Mouse (Mus musculus): Measurements from ENCODE around the gene Ccr10. TPM values are rescaled to one million over a fixed set of nuclear protein-coding genes. Genes with fewer than 3 reads are reported as not detected.

The Ccr10 gene
- not detected in 2 replicates for total RNA-seq (2012; rRNA removed)
- polyA plus RNA-seq (2012; ENCODE audit: insufficient read depth in 1 of 2, insufficient read length in 2 of 2, low read depth in 1 of 2, low replicate concordance in 2 of 2, missing spikeins in 1 of 2) = not detected

GRCm38 (mm10) chr11:101174851-101175628 lies at the start of gene Ccr10:
TSS of gene Ccr10 (minus strand) at chr11:101175443.
- Histone ChIP-seq H3K4me1 (ENCODE audit: control insufficient read depth in 1 of 2, insufficient read depth in 2 of 2, low read length in 2 of 2) (peaks cover 0 to 17% of the 10 kb centered on the region in 2 experiments; a peak in 2 of 4 replicates), H3K9ac (ENCODE audit: control insufficient read depth, low read depth, low read length, poor library complexity, severe bottlenecking) (no peak within 1 kb of the TSS), H3K9me3 (replicated peaks; ENCODE audit: insufficient read depth, low read length) (no peaks in the 10 kb centered on the region), H3K4me3 (ENCODE audit: control insufficient read depth in 1 of 2, insufficient read depth in 1 of 2, low read depth in 2 of 2, low read length in 2 of 2) (no peak within 1 kb of the TSS), H3K79me2 (ENCODE audit: control insufficient read depth, insufficient read depth, low read length, poor library complexity) (no peaks in the 10 kb centered on the region; the same call in 1 of the 2 replicates), H3K27me3 (ENCODE audit: control insufficient read depth in 1 of 2, insufficient read depth in 2 of 2, low read length in 2 of 2) (peaks cover 0 to 4% of the 10 kb centered on the region in 2 experiments; a peak in 1 of 4 replicates), H3K36me3 (ENCODE audit: control insufficient read depth in 1 of 2, insufficient read depth in 2 of 2, low read length in 2 of 2) (peaks cover 0 to 6% of the 10 kb centered on the region in 2 experiments; a peak in 2 of 4 replicates), H3K27ac (ENCODE audit: control insufficient read depth, low read depth, low read length) (no peak within 1 kb of the TSS)
- no peak for DNase-seq (ENCODE audit: low read depth, low spot score)
- TF ChIP-seq MAFK (IDR thresholded peaks at IDR 0.05; ENCODE audit: borderline replicate concordance, low read depth, low read length) (no peak), RCOR1 (IDR thresholded peaks at IDR 0.05; ENCODE audit: low read depth, low read length) (0 out of 2 replicates have a peak, but pooled peaks have one; percentile 37), SMC3 (IDR thresholded peaks at IDR 0.05; ENCODE audit: low read depth, low read length) (peak; percentile 31), BHLHE40 (IDR thresholded peaks at IDR 0.05; ENCODE audit: borderline replicate concordance, low read depth, low read length) (no peak), MYC (IDR thresholded peaks at IDR 0.05; ENCODE audit: low read depth, low read length) (no peak), CHD2 (IDR thresholded peaks at IDR 0.05; ENCODE audit: low read length) (no peak), MAX (IDR thresholded peaks at IDR 0.05; ENCODE audit: low read length) (no peak), ETS1 (IDR thresholded peaks at IDR 0.05; ENCODE audit: low read depth, low read length) (no peak), CTCF (IDR thresholded peaks at IDR 0.05 in 2 of 3, conservative IDR thresholded peaks at IDR 0.05 in 1 of 3; ENCODE audit: control insufficient read depth in 1 of 3, insufficient read depth in 1 of 3, low read depth in 2 of 3, low read length in 3 of 3, poor library complexity in 1 of 3, severe bottlenecking in 1 of 3) (peak in 2 of 3 experiments; percentile 2 to 31; a peak in 2 of 6 replicates), KAT2A (conservative IDR thresholded peaks at IDR 0.05; ENCODE audit: low read depth, low read length) (no peak)

GRCm38 (mm10) chr11:101224337-101224736 lies 49.1 kb upstream of the Ccr10 start:
- no peak for DNase-seq (ENCODE audit: low read depth, low spot score)
- no peak for TF ChIP-seq MYB (IDR thresholded peaks at IDR 0.05; ENCODE audit: low read depth, low read length)
- no peak for TF ChIP-seq ETS1 (IDR thresholded peaks at IDR 0.05; ENCODE audit: low read depth, low read length)
- TF ChIP-seq ZC3H11A (IDR thresholded peaks at IDR 0.05; ENCODE audit: low read depth, low read length) = no peak
- TF ChIP-seq ZNF384 (IDR thresholded peaks at IDR 0.05; ENCODE audit: low read depth, low read length) = no peak
- TF ChIP-seq SIN3A (IDR thresholded peaks at IDR 0.05; ENCODE audit: low read length) = no peak
- TF ChIP-seq NRF1 (IDR thresholded peaks at IDR 0.05; ENCODE audit: insufficient read depth, low read depth, low read length, poor library complexity, severe bottlenecking) = no peak
- no peak for TF ChIP-seq TBP (IDR thresholded peaks at IDR 0.05; ENCODE audit: low read depth, low read length)
- TF ChIP-seq RCOR1 (IDR thresholded peaks at IDR 0.05; ENCODE audit: low read depth, low read length) = no peak
- TF ChIP-seq MAFK (IDR thresholded peaks at IDR 0.05; ENCODE audit: borderline replicate concordance, low read depth, low read length) = no peak
- TF ChIP-seq CHD1 (IDR thresholded peaks at IDR 0.05; ENCODE audit: low read depth, low read length) = no peak
- no peak for TF ChIP-seq MEF2A (IDR thresholded peaks at IDR 0.05; ENCODE audit: extremely low read depth, insufficient replicate concordance, low read depth, low read length, poor library complexity, severe bottlenecking)
- Histone ChIP-seq H3K9ac (ENCODE audit: control insufficient read depth, low read depth, low read length, poor library complexity, severe bottlenecking) (no peak overlapping the region), H3K4me3 (ENCODE audit: control insufficient read depth in 1 of 2, insufficient read depth in 1 of 2, low read depth in 2 of 2, low read length in 2 of 2) (no peak overlapping the region), H3K36me3 (ENCODE audit: control insufficient read depth in 1 of 2, insufficient read depth in 2 of 2, low read length in 2 of 2) (peaks cover 0 to 19% of the 10 kb centered on the region in 2 experiments; a peak in 2 of 4 replicates), H3K27me3 (ENCODE audit: control insufficient read depth in 1 of 2, insufficient read depth in 2 of 2, low read length in 2 of 2) (peaks cover 0 to 2% of the 10 kb centered on the region in 2 experiments; a peak in 1 of 4 replicates), H3K4me1 (ENCODE audit: control insufficient read depth in 1 of 2, insufficient read depth in 2 of 2, low read length in 2 of 2) (peaks cover 12 to 23% of the 10 kb centered on the region in 2 experiments), H3K27ac (ENCODE audit: control insufficient read depth, low read depth, low read length) (no peak overlapping the region), H3K9me3 (replicated peaks; ENCODE audit: insufficient read depth, low read length) (no peaks in the 10 kb centered on the region), H3K79me2 (ENCODE audit: control insufficient read depth, insufficient read depth, low read length, poor library complexity) (peaks cover 5% of the 10 kb centered on the region; the same call in 1 of the 2 replicates)

Data from MEL (cell line).